Mouse (Mus musculus) megakaryocyte, embryonic 14.5 days (primary cell): ENCODE results near the gene Tmprss11f.
"Not testable (repeated sequence)": the region's sequence is repeated elsewhere in the genome, so short reads cannot be mapped to it uniquely, and the experiment has no call there.

Source experiments
- FLI1 ChIP-seq: IDR thresholded peaks from 2 replicates; pipeline ENCODE4 v1.6.1; 2012; ENCODE audit warnings: low read length, inconsistent platforms, mixed read lengths
- GATA1 ChIP-seq: IDR thresholded peaks from 3 replicates; pipeline ENCODE4 v1.6.1; 2012; ENCODE audit warnings: mixed read lengths, low read length, inconsistent platforms, borderline replicate concordance

GRCm38 (mm10) chr5:86649185-86649584, 17.0 kb upstream of the Tmprss11f start:
- TF ChIP-seq GATA1, FLI1: not testable (repeated sequence)
